8 mouse cellular contexts compared by ENCODE assay signal in the genomic region with DNA sequence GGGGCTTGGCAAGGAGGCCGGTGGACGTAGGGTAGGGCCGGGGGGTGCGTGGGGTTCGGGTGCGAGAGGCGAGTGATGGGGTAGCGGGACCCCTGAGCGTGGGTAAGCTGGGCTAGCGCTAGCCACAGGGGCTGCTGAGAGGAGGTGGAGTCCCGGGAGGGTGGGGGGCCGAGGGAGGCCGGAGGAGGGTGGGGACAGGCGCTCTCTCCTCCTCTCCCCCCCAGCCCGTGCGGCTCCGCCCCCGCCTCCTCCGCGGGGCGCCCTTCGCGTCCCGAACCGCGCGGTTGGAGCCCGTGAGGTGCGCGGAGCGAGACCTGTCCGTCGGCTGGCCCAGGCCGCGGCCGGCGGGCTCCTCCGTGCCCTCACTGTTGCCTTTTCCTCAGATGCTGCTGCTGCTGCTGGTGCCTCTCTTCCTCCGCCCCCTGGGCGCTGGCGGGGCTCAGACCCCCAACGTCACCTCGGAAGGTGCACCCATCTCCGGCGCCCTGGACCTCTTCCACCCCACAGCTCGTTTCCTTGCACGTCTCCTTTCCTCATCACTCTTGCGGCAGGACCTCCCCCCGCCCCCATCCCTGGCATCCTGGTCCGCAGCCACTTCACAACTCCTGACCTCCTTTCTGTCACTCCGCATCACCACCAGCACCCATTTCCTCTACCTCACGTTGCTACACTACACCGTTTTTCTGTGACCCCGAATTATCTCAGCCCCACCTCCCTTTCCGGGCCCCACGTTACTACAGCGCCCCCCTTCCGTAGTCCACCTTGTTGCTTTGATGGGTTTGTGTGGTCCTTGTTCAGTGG. TPM values are rescaled to one million over a fixed set of nuclear protein-coding genes. Genes with fewer than 3 reads are reported as not detected.
A peak's percentile ranks its signal among the peaks of the same experiment; 100 is the strongest.
DNase-seq lines count a peak whose midpoint lies in the region; ATAC-seq lines count a peak whose summit lies in the region.
"Had no signal": no experiment of that assay in that cellular context is flagged by ENCODE, and none has a peak within 500 bp of the region (broad histone marks: within the 10 kb centered on the region; RNA-seq: fewer than 3 reads in every experiment).

No protein-coding gene starts in this region.

- under 1% methylated on average over 55 of the region's 58 CpGs for WGBS in forebrain, embryonic 15.5 days
- 1% methylated on average over 31 of the region's 58 CpGs for WGBS in hindbrain, embryonic 12.5 days

- H3K36me3 ChIP-seq in forebrain, embryonic 15.5 days = no peaks in the 10 kb centered on the region
- no peaks in the 10 kb centered on the region for H3K36me3 ChIP-seq in hindbrain, embryonic 12.5 days

- peak overlapping the region; percentile 93 for H3K27ac ChIP-seq in forebrain, embryonic 15.5 days (replicated peaks)
- H3K27ac ChIP-seq in hindbrain, embryonic 12.5 days = peak overlapping the region; percentile 96

- peak; percentile 76 for DNase-seq in MN1 (ENCODE audit: low spot score)
- DNase-seq in layer of hippocampus, postnatal 25 days (ENCODE audit: extremely low spot score in 1 of 2, low spot score in 1 of 2) = peak; percentile 51 to 59
- peak; percentile 34 for DNase-seq in lung, postnatal 25 days (ENCODE audit: low spot score)
- peak; percentile 66 for DNase-seq in right cerebral cortex, postnatal 25 days

- ATAC-seq in cerebellum, adult (ENCODE audit: insufficient number of reproducible peaks, low FRiP score, low TSS enrichment) = peak; percentile 34
- peak; percentile 62 for ATAC-seq in forebrain, embryonic 15.5 days (replicated peaks)
- peak; percentile 60 for ATAC-seq in hindbrain, embryonic 12.5 days (ENCODE audit: low FRiP score)

- peak overlapping the region; percentile 97 for H3K9ac ChIP-seq in forebrain, embryonic 15.5 days (replicated peaks)
- H3K9ac ChIP-seq in hindbrain, embryonic 12.5 days = peak overlapping the region; percentile 98

- peak overlapping the region; percentile 91 for H3K4me2 ChIP-seq in forebrain, embryonic 15.5 days (replicated peaks)
- peak overlapping the region; percentile 69 for H3K4me2 ChIP-seq in hindbrain, embryonic 12.5 days (replicated peaks)

- H3K4me3 ChIP-seq in forebrain, embryonic 15.5 days = peak overlapping the region; percentile 94
- peak overlapping the region; percentile 90 for H3K4me3 ChIP-seq in hindbrain, embryonic 12.5 days

- H3K9me3 ChIP-seq in forebrain, embryonic 15.5 days = no peaks in the 10 kb centered on the region
- no peaks in the 10 kb centered on the region for H3K9me3 ChIP-seq in hindbrain, embryonic 12.5 days (replicated peaks)

- peaks cover 52% of the 10 kb centered on the region for H3K4me1 ChIP-seq in forebrain, embryonic 15.5 days
- H3K4me1 ChIP-seq in hindbrain, embryonic 12.5 days = peaks cover 33% of the 10 kb centered on the region

- H3K27me3 ChIP-seq in forebrain, embryonic 15.5 days = no peaks in the 10 kb centered on the region
- H3K27me3 ChIP-seq in hindbrain, embryonic 12.5 days = peaks cover 6% of the 10 kb centered on the region

RNA-seq across cellular contexts. Expression of gene Gabbr1, which starts 0.7 kb away (rescaled TPM):
- polyA plus RNA-seq in forebrain, embryonic 15.5 days (2015; fragmentation: Nextera tagmentation; extraction: Ambion mirVana) = 50.9 and 53.1 TPM in 2 replicates
- 41.8 and 42.1 TPM in 2 replicates for polyA plus RNA-seq in hindbrain, embryonic 12.5 days (2016; fragmentation: Nextera tagmentation; extraction: Ambion mirVana)
- 100 to 1,000 TPM; 706 to 708 TPM for total RNA-seq in layer of hippocampus, postnatal 25 days (2021)

RNA-seq across cellular contexts. Expression of gene Mog, which starts 23.3 kb away (rescaled TPM):
- 1.9 and 2.4 TPM in 2 replicates for polyA plus RNA-seq in forebrain, embryonic 15.5 days (2015; fragmentation: Nextera tagmentation; extraction: Ambion mirVana)
- polyA plus RNA-seq in hindbrain, embryonic 12.5 days (2016; fragmentation: Nextera tagmentation; extraction: Ambion mirVana) = 0.85 and 1.3 TPM in 2 replicates
- 100 to 1,000 TPM in 1 of 2 experiments, 10 to 100 TPM in 1; 96.8 to 121 TPM for total RNA-seq in layer of hippocampus, postnatal 25 days (2021)

RNA-seq across cellular contexts. Expression of gene Olfr90, which starts 41.8 kb away (rescaled TPM):
- not detected in 2 replicates for polyA plus RNA-seq in forebrain, embryonic 15.5 days (2015; fragmentation: Nextera tagmentation; extraction: Ambion mirVana)
- 0.18 TPM in 1 of 2 replicates, not detected in the other for polyA plus RNA-seq in hindbrain, embryonic 12.5 days (2016; fragmentation: Nextera tagmentation; extraction: Ambion mirVana)
- under 1 TPM in 1 of 2 experiments, not detected in 1; 0.14 TPM for total RNA-seq in layer of hippocampus, postnatal 25 days (2021)
- total RNA-seq: left cerebral cortex, postnatal 10 days had no signal

RNA-seq across cellular contexts. Expression of gene Zfp57, which starts 45.5 kb away (rescaled TPM):
- polyA plus RNA-seq in forebrain, embryonic 15.5 days (2015; fragmentation: Nextera tagmentation; extraction: Ambion mirVana) = 329 and 340 TPM in 2 replicates
- polyA plus RNA-seq in hindbrain, embryonic 12.5 days (2016; fragmentation: Nextera tagmentation; extraction: Ambion mirVana) = 208 and 223 TPM in 2 replicates
- total RNA-seq in layer of hippocampus, postnatal 25 days (2021) = 10 to 100 TPM; 14.5 to 21.7 TPM

RNA-seq across cellular contexts. Expression of gene Olfr91, which starts 51.6 kb away (rescaled TPM):
- not detected in 2 replicates for polyA plus RNA-seq in forebrain, embryonic 15.5 days (2015; fragmentation: Nextera tagmentation; extraction: Ambion mirVana)
- 0.05 TPM in 1 of 2 replicates, not detected in the other for polyA plus RNA-seq in hindbrain, embryonic 12.5 days (2016; fragmentation: Nextera tagmentation; extraction: Ambion mirVana)
- total RNA-seq in layer of hippocampus, postnatal 25 days (2021) = not detected
- total RNA-seq: left cerebral cortex, postnatal 10 days had no signal

Comparison
In these comparisons a context has a peak if more than half of its experiments do, and no peak if none do; other contexts are left out.
1. Peak in every context shown above with its lines: DNase-seq, ATAC-seq, H3K4me3 ChIP-seq and H3K27ac ChIP-seq.